Mouse (Mus musculus) bone marrow, adult 2 months (tissue): ENCODE results near the gene BC048679. TPM values are rescaled to one million over a fixed set of nuclear protein-coding genes. Genes with fewer than 3 reads are reported as not detected.

Experiments used
- H3K27ac ChIP-seq: fragments of 200-500 bp; 2 replicates; pipeline ENCODE4 v1.5.1; 2012; ENCODE audit warnings: low read depth, mild to moderate bottlenecking, control low read depth, inconsistent platforms, low read length; ENCODE audit not compliant: control insufficient read depth, poor library complexity, insufficient read depth
- H3K4me1 ChIP-seq: fragments of 200-500 bp; 2 replicates; pipeline ENCODE4 v1.6.1; 2011; ENCODE audit warnings: low read length; ENCODE audit not compliant: control insufficient read depth, insufficient read depth
- H3K4me3 ChIP-seq: fragments of 200-500 bp; replicated peaks from 2 replicates; pipeline ENCODE3; 2011; ENCODE audit warnings: mild to moderate bottlenecking, low read depth, low read length, control low read depth; ENCODE audit not compliant: control insufficient read depth
- CTCF ChIP-seq: fragments of 200-500 bp; IDR thresholded peaks from 2 replicates; pipeline ENCODE4 v1.5.1; 2011; ENCODE audit warnings: low read length, control low read depth; ENCODE audit not compliant: control insufficient read depth, insufficient read depth
- POLR2A ChIP-seq: fragments of 200-500 bp; IDR thresholded peaks from 2 replicates; pipeline ENCODE4 v1.6.1; 2011; ENCODE audit warnings: low read depth, mild to moderate bottlenecking, control low read depth, low read length, borderline replicate concordance; ENCODE audit not compliant: control insufficient read depth
- WGBS: fragments of 180-500 bp; shearing (Covaris S2); methylation state at CpG from one replicate; pipeline ENCODE4 v1.1.7; 2018; 5-methylcytosine and 5-hydroxymethylcytosine counted together
- polyA plus RNA-seq: library from polyadenylated mRNA; stranded (reverse); fragments of >200 nt; gene quantifications from 2 replicates; pipeline ENCODE4 v1.2.4, GENCODE M21; 2011; ENCODE audit warnings: low replicate concordance; ENCODE audit not compliant: missing spikeins, insufficient read depth, insufficient read length

BC048679 gene
- polyA plus RNA-seq = not detected in 2 replicates

DNA sequence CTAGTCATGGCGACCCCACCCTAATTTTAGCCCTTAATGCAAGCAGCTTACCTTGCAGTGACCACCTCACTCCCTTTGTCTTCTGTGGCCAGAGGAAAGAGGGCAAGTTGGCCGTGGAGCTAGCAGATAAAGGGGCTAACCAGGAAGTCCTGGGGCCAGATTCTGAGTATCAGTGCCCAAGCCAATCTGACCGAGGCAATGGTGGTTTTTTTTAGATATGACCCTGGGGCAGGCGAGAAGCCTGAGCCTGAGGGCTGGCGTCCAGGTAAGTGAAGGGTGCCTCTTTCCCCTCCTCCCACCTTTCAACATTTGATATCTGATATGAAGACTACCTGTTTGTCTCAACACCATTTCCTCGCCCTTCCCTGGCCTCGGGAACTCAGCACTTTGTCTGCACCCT is at the start of gene BC048679:
TSS of gene BC048679 (minus strand) at position 101 of the 400 bp plus-strand sequence.
- 61% methylated on average over 7 of the region's 7 CpGs for WGBS
- Histone ChIP-seq H3K4me3 (no peak within 1 kb of the TSS), H3K27ac (no peak within 1 kb of the TSS), H3K4me1 (no peaks in the 10 kb centered on the region; the same call in 1 of the 2 replicates)
- TF ChIP-seq POLR2A (no peak), CTCF (no peak)

DNA sequence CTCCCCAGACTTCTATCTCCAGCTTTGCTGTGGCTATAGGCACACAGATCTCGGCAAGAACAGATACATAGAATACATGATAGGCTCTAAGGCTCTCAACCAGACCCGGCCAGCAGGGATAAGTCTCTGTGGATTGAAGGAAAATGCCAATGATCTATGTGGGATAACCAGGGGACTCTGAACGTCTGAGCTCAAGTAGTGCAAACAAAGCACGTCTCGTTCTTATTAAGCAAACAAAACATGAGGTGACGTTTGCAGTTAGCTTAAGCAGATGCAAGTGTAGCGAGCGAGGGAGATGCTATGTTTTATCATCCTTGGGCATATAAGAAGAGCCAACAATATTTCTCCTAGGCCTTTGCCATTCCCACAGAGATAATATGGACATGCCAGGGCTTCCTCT is 44.9 kb upstream of the BC048679 start:
- no peak overlapping the region for H3K27ac ChIP-seq
- H3K4me3 ChIP-seq = no peak overlapping the region
- no peak for TF ChIP-seq CTCF
- TF ChIP-seq POLR2A = no peak
- 85% methylated on average over 8 of the region's 8 CpGs for WGBS
- no peaks in the 10 kb centered on the region for H3K4me1 ChIP-seq

- Histone ChIP-seq H3K4me1 (no peaks in the 10 kb centered on the region), H3K27ac (no peak overlapping the region), H3K4me3 (no peak overlapping the region)
- WGBS = 76% methylated on average over 7 of the region's 7 CpGs
- TF ChIP-seq POLR2A = no peak
- TF ChIP-seq CTCF = no peak
These were observed 43.9 kb upstream of the BC048679 start for GRCm38 (mm10) chr7:81541924-81542524.

DNA sequence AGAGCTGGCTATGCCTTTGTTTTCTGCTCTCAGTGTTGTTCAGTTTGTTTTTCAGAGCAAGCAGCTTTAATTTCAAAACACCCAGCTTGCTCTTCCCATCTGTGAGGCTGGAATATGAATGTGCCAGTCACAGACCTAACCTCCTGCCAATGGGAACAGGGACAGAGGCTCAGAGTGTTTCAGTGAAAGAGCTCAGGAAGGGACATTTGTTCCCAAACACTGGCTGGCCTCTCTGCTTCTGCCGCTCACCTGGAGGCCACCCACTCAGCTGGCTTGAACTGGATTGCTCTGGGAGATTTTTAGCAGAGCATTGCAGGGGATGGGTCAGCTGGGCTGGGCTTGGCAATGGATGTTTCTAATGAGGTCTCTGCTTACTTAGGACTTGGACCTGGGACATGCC is 42.9 kb upstream of the BC048679 start:
- 76% methylated on average over 1 of the region's 1 CpGs for WGBS
- Histone ChIP-seq H3K4me3 (no peak overlapping the region), H3K4me1 (no peaks in the 10 kb centered on the region), H3K27ac (no peak overlapping the region)
- TF ChIP-seq CTCF (no peak), POLR2A (no peak)

- TF ChIP-seq CTCF = no peak
- TF ChIP-seq POLR2A = no peak
- no peak overlapping the region for H3K4me3 ChIP-seq
- WGBS = 74% methylated on average over 2 of the region's 2 CpGs
- H3K4me1 ChIP-seq = no peaks in the 10 kb centered on the region
- H3K27ac ChIP-seq = no peak overlapping the region
These were observed 41.5 kb upstream of the BC048679 start for GRCm38 (mm10) chr7:81539565-81539964.

- H3K27ac ChIP-seq = no peak overlapping the region
- H3K4me3 ChIP-seq = no peak overlapping the region
- TF ChIP-seq CTCF = no peak
- TF ChIP-seq POLR2A = no peak
- WGBS = 49% methylated on average over 2 of the region's 2 CpGs
- no peaks in the 10 kb centered on the region for H3K4me1 ChIP-seq
These were observed 40.1 kb upstream of the BC048679 start for GRCm38 (mm10) chr7:81538070-81538675.

DNA sequence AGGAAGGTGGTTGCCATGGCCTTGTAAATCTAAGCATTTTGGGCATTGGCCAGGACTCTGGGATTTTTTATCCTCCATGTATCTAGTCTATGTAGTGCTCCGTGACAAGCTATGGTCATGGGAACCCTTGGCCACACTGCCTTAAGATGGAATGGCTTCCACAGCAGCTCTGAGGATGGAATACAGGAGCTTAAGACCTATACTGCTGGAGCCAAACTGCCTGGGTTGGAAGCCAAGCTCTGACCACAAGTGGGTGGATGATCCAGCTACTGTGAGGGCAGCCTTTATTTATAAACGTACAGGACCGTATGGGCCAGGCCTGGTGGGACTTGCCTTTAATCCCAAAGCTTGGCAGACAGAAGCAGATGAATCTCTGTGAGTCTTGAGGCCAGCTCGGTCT is 38.4 kb upstream of the BC048679 start:
- Histone ChIP-seq H3K4me1 (no peaks in the 10 kb centered on the region), H3K4me3 (no peak overlapping the region)
- 87% methylated on average over 4 of the region's 4 CpGs for WGBS

GRCm38 (mm10) chr7:81531462-81531861 is 33.4 kb upstream of the BC048679 start:
- WGBS = 81% methylated on average over 1 of the region's 1 CpGs
- Histone ChIP-seq H3K4me1 (no peaks in the 10 kb centered on the region; the same call in 1 of the 2 replicates), H3K27ac (no peak overlapping the region), H3K4me3 (no peak overlapping the region)
- TF ChIP-seq CTCF = no peak
- no peak for TF ChIP-seq POLR2A

More for the DNA sequence above, 38.4 kb upstream of the BC048679 start:
- no peak overlapping the region for H3K27ac ChIP-seq
- no peak for TF ChIP-seq CTCF
- no peak for TF ChIP-seq POLR2A

DNA sequence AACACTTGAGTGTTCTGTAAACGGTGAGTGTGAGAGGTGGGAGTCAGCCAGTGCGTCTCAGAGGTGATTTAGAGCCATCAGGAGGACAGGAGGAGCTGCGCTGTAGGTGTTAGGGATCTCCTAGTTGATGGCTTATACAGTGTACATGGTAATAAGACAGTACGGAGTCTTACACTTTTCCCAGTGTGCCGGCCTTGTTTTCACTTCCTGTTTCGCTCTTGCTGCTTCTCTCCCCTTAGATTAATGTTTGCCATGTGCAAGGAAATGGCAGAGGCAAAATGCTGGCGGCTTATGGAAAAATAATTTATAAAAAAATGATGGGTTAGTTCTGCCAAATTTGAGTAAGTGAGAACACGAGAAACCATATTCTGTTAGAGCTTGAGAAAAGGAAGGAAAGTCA is 30.8 kb upstream of the BC048679 start:
- Histone ChIP-seq H3K4me3 (no peak overlapping the region), H3K27ac (no peak overlapping the region), H3K4me1 (no peaks in the 10 kb centered on the region; the same call in 1 of the 2 replicates)
- TF ChIP-seq POLR2A (no peak), CTCF (no peak)
- WGBS = 84% methylated on average over 8 of the region's 8 CpGs
